Mouse (Mus musculus): ENCODE measurements around the gene Gm21738. TPM values are rescaled to one million over a fixed set of nuclear protein-coding genes. Genes with fewer than 3 reads are reported as not detected.

Gm21738 gene
- polyA plus RNA-seq (2015; fragmentation: Illumina TruSeq; extraction: RNeasy Lipid Tissue Mini Kit (QIAGEN cat#74804); ENCODE audit: insufficient read depth, low replicate concordance): not detected

GRCm38 (mm10) chr14:19418830-19419229 is at the start of gene Gm21738:
Gene Gm21738 (minus strand): TSS chr14:19418930.

Other genes with a start within 250 kb of the Gm21738 start
- gene Gm2244, start 131.0 kb upstream of the Gm21738 start, polyA plus RNA-seq (2015; fragmentation: Illumina TruSeq; extraction: RNeasy Lipid Tissue Mini Kit (QIAGEN cat#74804); ENCODE audit: insufficient read depth, low replicate concordance): not detected
- gene Gm2237, start 166.2 kb upstream of the Gm21738 start, polyA plus RNA-seq (2015; fragmentation: Illumina TruSeq; extraction: RNeasy Lipid Tissue Mini Kit (QIAGEN cat#74804); ENCODE audit: insufficient read depth, low replicate concordance): 8.3 TPM
- not detected for gene Gm5458, start 183.7 kb upstream of the Gm21738 start, polyA plus RNA-seq (2015; fragmentation: Illumina TruSeq; extraction: RNeasy Lipid Tissue Mini Kit (QIAGEN cat#74804); ENCODE audit: insufficient read depth, low replicate concordance)